Mouse (Mus musculus) heart, adult 11 months (tissue): Measurements from ENCODE around the gene Fgd3.
A peak's percentile ranks its signal among the peaks of the same experiment; 100 is the strongest.

Experiments used
- DNase-seq: peaks from one replicate; pipeline ENCODE4 v3.0.0; 2022

Fgd3 gene

DNA sequence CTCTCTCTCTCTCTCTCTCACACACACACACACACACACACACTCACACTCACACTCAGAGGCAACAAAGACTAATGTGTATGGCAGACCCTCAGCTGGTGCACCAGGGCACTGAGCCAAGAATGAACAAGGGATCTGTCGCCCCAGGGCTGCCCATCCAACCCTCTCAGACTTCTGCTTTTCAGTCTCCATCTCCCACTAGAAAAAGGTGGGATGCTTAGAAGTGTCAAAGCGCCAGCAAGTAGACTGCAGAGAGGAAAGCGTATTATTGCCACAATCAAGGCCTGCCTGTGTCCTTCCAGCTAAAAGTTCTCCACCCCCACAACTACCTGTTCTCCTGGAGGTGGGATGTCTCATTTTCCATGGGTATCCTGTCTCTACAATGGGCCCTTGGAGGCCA is 105.7 kb downstream of the Fgd3 start:
- DNase-seq, result peak; percentile 93

DNA sequence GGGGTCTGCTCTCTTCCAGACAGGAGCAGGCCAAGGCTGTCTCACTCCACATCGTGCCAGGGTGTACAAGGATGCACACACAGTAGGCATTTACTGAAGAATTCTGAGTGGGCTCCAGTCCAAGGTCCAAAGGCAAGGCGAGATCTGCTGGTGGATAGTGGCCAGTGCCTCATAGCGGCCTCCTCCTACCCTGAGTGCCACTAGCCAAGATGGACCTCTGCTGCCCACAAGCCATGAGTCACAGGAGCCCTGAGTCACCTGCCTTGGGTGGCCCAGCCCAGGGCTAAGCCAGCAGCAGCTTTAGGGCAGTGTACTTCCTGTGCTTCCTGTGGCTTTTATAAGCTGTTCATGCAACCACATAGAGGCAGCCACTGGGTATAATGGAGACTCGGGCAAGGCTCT is 106.6 kb downstream of the Fgd3 start:
- DNase-seq, result peak; percentile 97

GRCm38 (mm10) chr13:49212711-49213500 is 107.2 kb downstream of the Fgd3 start:
- peak; percentile 92 for DNase-seq
